Mouse (Mus musculus) frontal cortex, adult (tissue): ENCODE results near the gene Dnajb8.

Experiments used
- ATAC-seq: cut with Nextera tagmentation; 2 replicates; pipeline ENCODE4 v1.9.2; 2017; ENCODE audit warnings: mild to moderate bottlenecking, moderate library complexity, mixed read lengths; ENCODE audit not compliant: low TSS enrichment

Dnajb8 gene

GRCm38 (mm10) chr6:88290129-88290766 is 68.2 kb downstream of the Dnajb8 start:
- ATAC-seq = peak; percentile 83

- no peak for ATAC-seq
Observed at GRCm38 (mm10) chr6:88292274-88292909, 70.3 kb downstream of the Dnajb8 start.

GRCm38 (mm10) chr6:88299491-88299890 is 77.4 kb downstream of the Dnajb8 start:
- ATAC-seq = no peak

- ATAC-seq = no peak
Observed at GRCm38 (mm10) chr6:88301234-88301633, 79.2 kb downstream of the Dnajb8 start.
